Mouse (Mus musculus) forebrain, embryonic 12.5 days (tissue): ENCODE data around the gene B3gnt2. TPM values are rescaled to one million over a fixed set of nuclear protein-coding genes. Genes with fewer than 3 reads are reported as not detected.

Experiments
- ATAC-seq: fragments of 200-750 bp; cut with Nextera tagmentation; 2 replicates; pipeline ENCODE4 v1.8.0; 2017; ENCODE audit warnings: moderate TSS enrichment; ENCODE audit not compliant: low FRiP score
- H3K27ac ChIP-seq: fragments of 300-500 bp; sonication (generic); 2 replicates; pipeline ENCODE4 v1.5.1; 2016; ENCODE audit warnings: mild to moderate bottlenecking
- H3K27me3 ChIP-seq: fragments of 300-500 bp; sonication (generic); 2 replicates; pipeline ENCODE4 v1.6.1; 2016; ENCODE audit warnings: mild to moderate bottlenecking
- H3K36me3 ChIP-seq: fragments of 300-500 bp; sonication (generic); replicated peaks from 2 replicates; pipeline ENCODE4 v1.6.1; 2016; ENCODE audit warnings: mild to moderate bottlenecking
- H3K4me1 ChIP-seq: fragments of 300-500 bp; sonication (generic); 2 replicates; pipeline ENCODE4 v1.6.1; 2016
- H3K4me2 ChIP-seq: fragments of 300-500 bp; sonication (generic); 2 replicates; pipeline ENCODE4 v1.6.1; 2016; ENCODE audit warnings: mild to moderate bottlenecking, moderate library complexity
- H3K4me3 ChIP-seq: fragments of 300-500 bp; sonication (generic); replicated peaks from 2 replicates; pipeline ENCODE4 v1.5.1; 2016; ENCODE audit warnings: mild to moderate bottlenecking
- H3K9ac ChIP-seq: fragments of 300-500 bp; sonication (generic); 2 replicates; pipeline ENCODE4 v1.6.1; 2016; ENCODE audit warnings: mild to moderate bottlenecking
- H3K9me3 ChIP-seq: fragments of 300-500 bp; sonication (generic); 2 replicates; pipeline ENCODE4 v1.6.1; 2016
- WGBS: fragments of 180-500 bp; shearing (Covaris S2); methylation state at CpG from one replicate; pipeline ENCODE4 v1.1.7; 2016; 5-methylcytosine and 5-hydroxymethylcytosine counted together
- polyA plus RNA-seq: library from polyadenylated mRNA; unstranded; fragments of >200 nt; fragmentation: Nextera tagmentation; extraction: Ambion mirVana; gene quantifications from 2 replicates; pipeline ENCODE4 v1.2.1, GENCODE M21; 2016

The B3gnt2 gene
- polyA plus RNA-seq, 1 experiment from 2014 or later = 3.5 TPM

- no peak overlapping the region for H3K4me3 ChIP-seq
- no peak overlapping the region for H3K27ac ChIP-seq
- H3K36me3 ChIP-seq = no peaks in the 10 kb centered on the region
- no peaks in the 10 kb centered on the region for H3K4me1 ChIP-seq
- ATAC-seq = no peak
- H3K9me3 ChIP-seq = no peaks in the 10 kb centered on the region
- H3K27me3 ChIP-seq = no peaks in the 10 kb centered on the region
- WGBS = 95% methylated on average over 10 of the region's 10 CpGs
- H3K4me2 ChIP-seq = no peak overlapping the region
- H3K9ac ChIP-seq = no peak overlapping the region
These were observed 24.5 kb downstream of the B3gnt2 start for GRCm38 (mm10) chr11:22836269-22836668.

- H3K9ac ChIP-seq = no peak overlapping the region
- WGBS = 83% methylated on average over 4 of the region's 4 CpGs
- no peak for ATAC-seq
- H3K4me3 ChIP-seq = no peak overlapping the region
- H3K27ac ChIP-seq = no peak overlapping the region
- no peaks in the 10 kb centered on the region for H3K27me3 ChIP-seq
- H3K4me2 ChIP-seq = no peak overlapping the region
- no peaks in the 10 kb centered on the region for H3K36me3 ChIP-seq
- no peaks in the 10 kb centered on the region for H3K9me3 ChIP-seq
- peaks cover 4% of the 10 kb centered on the region; the same call in 1 of the 2 replicates for H3K4me1 ChIP-seq
These were observed 28.2 kb downstream of the B3gnt2 start for GRCm38 (mm10) chr11:22832600-22832999.

- 92% methylated on average over 11 of the region's 11 CpGs for WGBS
- H3K27ac ChIP-seq = no peak overlapping the region
- no peak for ATAC-seq
These were observed 28.8 kb downstream of the B3gnt2 start for GRCm38 (mm10) chr11:22831916-22832315.

GRCm38 (mm10) chr11:22830684-22831083 lies 30.1 kb downstream of the B3gnt2 start:
- H3K9me3 ChIP-seq = no peaks in the 10 kb centered on the region
- H3K36me3 ChIP-seq = no peaks in the 10 kb centered on the region
- H3K4me1 ChIP-seq = peaks cover 4% of the 10 kb centered on the region; the same call in 1 of the 2 replicates
- no peaks in the 10 kb centered on the region for H3K27me3 ChIP-seq
- no peak overlapping the region for H3K4me2 ChIP-seq
- WGBS = 65% methylated on average over 6 of the region's 6 CpGs
- no peak for ATAC-seq
- no peak overlapping the region for H3K4me3 ChIP-seq
- H3K27ac ChIP-seq = no peak overlapping the region
- H3K9ac ChIP-seq = no peak overlapping the region

More at GRCm38 (mm10) chr11:22831916-22832315, 28.8 kb downstream of the B3gnt2 start:
- no peaks in the 10 kb centered on the region for H3K27me3 ChIP-seq
- no peak overlapping the region for H3K9ac ChIP-seq
- no peaks in the 10 kb centered on the region for H3K9me3 ChIP-seq
- no peaks in the 10 kb centered on the region for H3K36me3 ChIP-seq
- peaks cover 4% of the 10 kb centered on the region; the same call in 1 of the 2 replicates for H3K4me1 ChIP-seq
- no peak overlapping the region for H3K4me2 ChIP-seq
- no peak overlapping the region for H3K4me3 ChIP-seq

GRCm38 (mm10) chr11:22830179-22830611 lies 30.6 kb downstream of the B3gnt2 start:
- WGBS = 47% methylated on average over 5 of the region's 5 CpGs
- ATAC-seq = no peak

GRCm38 (mm10) chr11:22828988-22829632 lies 31.7 kb downstream of the B3gnt2 start:
- H3K9ac ChIP-seq = no peak overlapping the region
- no peak for ATAC-seq
- WGBS = 98% methylated on average over 15 of the region's 15 CpGs

More at GRCm38 (mm10) chr11:22830179-22830611, 30.6 kb downstream of the B3gnt2 start:
- Histone ChIP-seq H3K9ac (no peak overlapping the region), H3K27me3 (no peaks in the 10 kb centered on the region), H3K4me2 (no peak overlapping the region), H3K36me3 (no peaks in the 10 kb centered on the region), H3K27ac (no peak overlapping the region), H3K4me3 (no peak overlapping the region), H3K4me1 (peaks cover 4% of the 10 kb centered on the region; the same call in 1 of the 2 replicates), H3K9me3 (no peaks in the 10 kb centered on the region)

GRCm38 (mm10) chr11:22827514-22828080 lies 33.2 kb downstream of the B3gnt2 start:
- H3K27ac ChIP-seq = no peak overlapping the region
- H3K4me3 ChIP-seq = no peak overlapping the region
- H3K27me3 ChIP-seq = no peaks in the 10 kb centered on the region
- H3K36me3 ChIP-seq = no peaks in the 10 kb centered on the region
- H3K4me1 ChIP-seq = peaks cover 4% of the 10 kb centered on the region; the same call in 1 of the 2 replicates
- H3K9ac ChIP-seq = no peak overlapping the region
- WGBS = 88% methylated on average over 4 of the region's 4 CpGs
- no peak overlapping the region for H3K4me2 ChIP-seq
- no peak for ATAC-seq
- H3K9me3 ChIP-seq = no peaks in the 10 kb centered on the region

More at GRCm38 (mm10) chr11:22828988-22829632, 31.7 kb downstream of the B3gnt2 start:
- Histone ChIP-seq H3K27me3 (no peaks in the 10 kb centered on the region), H3K36me3 (no peaks in the 10 kb centered on the region), H3K4me2 (no peak overlapping the region), H3K27ac (no peak overlapping the region), H3K9me3 (no peaks in the 10 kb centered on the region), H3K4me3 (no peak overlapping the region), H3K4me1 (peaks cover 4% of the 10 kb centered on the region; the same call in 1 of the 2 replicates)

- no peak for ATAC-seq
- H3K36me3 ChIP-seq = no peaks in the 10 kb centered on the region
- H3K4me3 ChIP-seq = no peak overlapping the region
- WGBS = 89% methylated on average over 6 of the region's 6 CpGs
- no peak overlapping the region for H3K9ac ChIP-seq
- no peak overlapping the region for H3K4me2 ChIP-seq
- no peaks in the 10 kb centered on the region for H3K27me3 ChIP-seq
- H3K4me1 ChIP-seq = peaks cover 4% of the 10 kb centered on the region; the same call in 1 of the 2 replicates
- no peak overlapping the region for H3K27ac ChIP-seq
- H3K9me3 ChIP-seq = no peaks in the 10 kb centered on the region
These were observed 34.1 kb downstream of the B3gnt2 start for GRCm38 (mm10) chr11:22826665-22827064.

GRCm38 (mm10) chr11:22826051-22826450 lies 34.7 kb downstream of the B3gnt2 start:
- no peaks in the 10 kb centered on the region for H3K27me3 ChIP-seq
- peaks cover 4% of the 10 kb centered on the region; the same call in 1 of the 2 replicates for H3K4me1 ChIP-seq
- 93% methylated on average over 14 of the region's 14 CpGs for WGBS
- no peak overlapping the region for H3K4me3 ChIP-seq
- no peak overlapping the region for H3K9ac ChIP-seq
- no peaks in the 10 kb centered on the region for H3K9me3 ChIP-seq
- ATAC-seq = no peak
- no peak overlapping the region for H3K4me2 ChIP-seq
- H3K36me3 ChIP-seq = no peaks in the 10 kb centered on the region
- no peak overlapping the region for H3K27ac ChIP-seq

- Histone ChIP-seq H3K9me3 (no peaks in the 10 kb centered on the region), H3K9ac (no peak overlapping the region), H3K4me2 (no peak overlapping the region), H3K27me3 (no peaks in the 10 kb centered on the region), H3K4me1 (peaks cover 4% of the 10 kb centered on the region; the same call in 1 of the 2 replicates), H3K36me3 (no peaks in the 10 kb centered on the region), H3K27ac (no peak overlapping the region), H3K4me3 (no peak overlapping the region)
- no peak for ATAC-seq
- 93% methylated on average over 1 of the region's 1 CpGs for WGBS
These were observed 35.2 kb downstream of the B3gnt2 start for GRCm38 (mm10) chr11:22825548-22825947.

GRCm38 (mm10) chr11:22824049-22824705 lies 36.6 kb downstream of the B3gnt2 start:
- 83% methylated on average over 9 of the region's 9 CpGs for WGBS
- Histone ChIP-seq H3K9me3 (no peaks in the 10 kb centered on the region), H3K36me3 (no peaks in the 10 kb centered on the region), H3K4me1 (no peaks in the 10 kb centered on the region), H3K4me3 (no peak overlapping the region), H3K27ac (no peak overlapping the region), H3K27me3 (no peaks in the 10 kb centered on the region), H3K4me2 (no peak overlapping the region), H3K9ac (no peak overlapping the region)
- ATAC-seq = no peak

GRCm38 (mm10) chr11:22821243-22821642 lies 39.5 kb downstream of the B3gnt2 start:
- Histone ChIP-seq H3K27me3 (no peaks in the 10 kb centered on the region), H3K9ac (no peak overlapping the region), H3K4me1 (no peaks in the 10 kb centered on the region), H3K4me3 (no peak overlapping the region), H3K36me3 (no peaks in the 10 kb centered on the region), H3K4me2 (no peak overlapping the region), H3K9me3 (no peaks in the 10 kb centered on the region), H3K27ac (no peak overlapping the region)
- ATAC-seq = no peak
- WGBS = 87% methylated on average over 3 of the region's 3 CpGs
